Mouse (Mus musculus) forebrain, embryonic 14.5 days (tissue): ENCODE data around the gene Tex101. TPM values are rescaled to one million over a fixed set of nuclear protein-coding genes. Genes with fewer than 3 reads are reported as not detected.

Experiments used
- ATAC-seq: fragments of 200-750 bp; cut with Nextera tagmentation; 2 replicates; pipeline ENCODE4 v1.8.0; 2017; ENCODE audit warnings: mild to moderate bottlenecking, moderate library complexity
- DNase-seq: peaks from one replicate; pipeline ENCODE4 v3.0.0-alpha.2; 2015; ENCODE audit warnings: low spot score
- H3K27ac ChIP-seq: fragments of 300-500 bp; sonication (generic); 2 replicates; pipeline ENCODE4 v1.5.1; 2014; ENCODE audit warnings: low read depth, mild to moderate bottlenecking, control low read depth, low read length, moderate library complexity
- H3K27me3 ChIP-seq: fragments of 300-500 bp; sonication (generic); replicated peaks from 2 replicates; pipeline ENCODE4 v1.6.1; 2014; ENCODE audit warnings: low read length, control low read depth, mixed read lengths; ENCODE audit not compliant: control insufficient read depth, insufficient read depth
- H3K36me3 ChIP-seq: fragments of 300-500 bp; sonication (generic); 2 replicates; pipeline ENCODE4 v1.6.1; 2014; ENCODE audit warnings: low read length, control low read depth; ENCODE audit not compliant: control insufficient read depth, insufficient read depth
- H3K4me1 ChIP-seq: fragments of 300-500 bp; sonication (generic); 2 replicates; pipeline ENCODE4 v1.6.1; 2014; ENCODE audit warnings: antibody characterized with exemption, low read length, control low read depth; ENCODE audit not compliant: control insufficient read depth, insufficient read depth
- H3K4me2 ChIP-seq: fragments of 300-500 bp; sonication (generic); 2 replicates; pipeline ENCODE4 v1.6.1; 2014; ENCODE audit warnings: mild to moderate bottlenecking, control low read depth, low read length
- H3K4me3 ChIP-seq: fragments of 300-500 bp; sonication (generic); 2 replicates; pipeline ENCODE4 v1.5.1; 2014; ENCODE audit warnings: low read depth, low read length, control low read depth
- H3K9ac ChIP-seq: fragments of 300-500 bp; sonication (generic); 2 replicates; pipeline ENCODE4 v1.6.1; 2014; ENCODE audit warnings: mild to moderate bottlenecking, low read length, control low read depth, moderate library complexity
- H3K9me3 ChIP-seq: fragments of 300-500 bp; sonication (generic); replicated peaks from 2 replicates; pipeline ENCODE4 v1.6.1; 2016; ENCODE audit warnings: low read length, control low read depth, mixed read lengths; ENCODE audit not compliant: control insufficient read depth
- WGBS: fragments of 180-500 bp; shearing (Covaris S2); extraction: QIAGEN DNeasy Blood & Tissue Kit; methylation state at CpG from one replicate; pipeline ENCODE4 v1.1.7; 2014; 5-methylcytosine and 5-hydroxymethylcytosine counted together
- polyA plus RNA-seq: library from polyadenylated mRNA; unstranded; fragments of >200 nt; fragmentation: Nextera tagmentation; extraction: Ambion mirVana; gene quantifications from 2 replicates; pipeline ENCODE4 v1.2.1, GENCODE M21; 2014

The Tex101 gene
- polyA plus RNA-seq, 1 experiment from 2014 or later: not detected

DNA sequence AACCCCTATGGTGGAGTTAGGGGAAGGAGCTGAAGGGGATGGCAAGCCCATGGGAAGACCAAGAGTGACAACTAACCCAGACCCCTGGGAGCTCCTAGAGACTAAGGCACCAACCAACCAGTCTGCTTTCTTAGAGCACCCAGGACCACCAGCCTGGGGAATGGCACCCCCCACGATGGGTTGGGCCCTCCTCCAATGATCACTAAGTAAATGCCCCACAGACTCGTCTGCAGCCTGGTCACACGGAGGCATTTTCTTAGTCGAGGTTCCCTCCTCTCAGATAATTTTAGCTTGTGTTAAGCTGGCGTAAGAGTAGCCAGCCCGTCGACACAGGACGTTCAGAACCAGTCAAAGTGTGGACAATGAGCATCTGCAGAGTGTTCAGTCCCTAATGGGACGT, 11.5 kb downstream of the Tex101 start:
- Histone ChIP-seq H3K27ac (no peak overlapping the region), H3K27me3 (no peaks in the 10 kb centered on the region), H3K36me3 (no peaks in the 10 kb centered on the region), H3K9me3 (no peaks in the 10 kb centered on the region), H3K4me2 (no peak overlapping the region), H3K4me1 (no peaks in the 10 kb centered on the region), H3K9ac (no peak overlapping the region), H3K4me3 (no peak overlapping the region)
- DNase-seq (no peak), ATAC-seq (no peak)
- 82% methylated on average over 9 of the region's 9 CpGs for whole genome bisulfite sequencing

- Histone ChIP-seq H3K27me3 (no peaks in the 10 kb centered on the region), H3K4me3 (no peak overlapping the region), H3K36me3 (no peaks in the 10 kb centered on the region), H3K4me2 (no peak overlapping the region), H3K9me3 (no peaks in the 10 kb centered on the region), H3K9ac (no peak overlapping the region), H3K27ac (no peak overlapping the region), H3K4me1 (no peaks in the 10 kb centered on the region)
- no peak for ATAC-seq
- 28% methylated on average over 8 of the region's 8 CpGs for WGBS
- no peak for DNase-seq
Observed at GRCm38 (mm10) chr7:24664301-24664700, 12.2 kb downstream of the Tex101 start.

DNA sequence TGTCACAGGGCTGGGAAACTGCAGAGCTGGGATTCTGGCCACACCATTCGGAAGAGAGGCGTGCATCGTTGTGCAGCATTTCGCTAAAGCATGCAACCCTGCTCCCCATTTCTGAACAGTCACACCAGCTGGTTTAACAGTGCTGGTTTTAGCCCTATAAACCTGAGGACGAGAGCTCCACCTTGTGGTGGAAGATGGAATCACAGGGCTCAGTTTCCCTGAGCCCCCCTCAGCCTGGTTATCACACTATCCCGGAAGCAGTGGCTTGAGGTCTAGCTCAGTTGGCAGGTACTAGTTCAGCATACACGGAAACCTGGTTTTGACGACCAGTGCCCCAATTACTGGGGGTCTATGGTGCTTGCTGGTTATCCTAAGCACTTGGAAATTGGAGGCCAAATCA, 13.9 kb downstream of the Tex101 start:
- Histone ChIP-seq H3K27ac (no peak overlapping the region), H3K4me3 (no peak overlapping the region)
- ATAC-seq: peak; percentile 74

GRCm38 (mm10) chr7:24661118-24661904, 15.2 kb downstream of the Tex101 start:
- 74% methylated on average over 17 of the region's 17 CpGs for WGBS
- Histone ChIP-seq H3K4me2 (no peak overlapping the region), H3K4me1 (no peaks in the 10 kb centered on the region), H3K36me3 (no peaks in the 10 kb centered on the region), H3K9me3 (no peaks in the 10 kb centered on the region), H3K27me3 (no peaks in the 10 kb centered on the region), H3K27ac (no peak overlapping the region), H3K4me3 (no peak overlapping the region), H3K9ac (no peak overlapping the region)
- DNase-seq: no peak
- no peak for ATAC-seq

More for the DNA sequence above, 13.9 kb downstream of the Tex101 start:
- Histone ChIP-seq H3K9me3 (no peaks in the 10 kb centered on the region), H3K36me3 (no peaks in the 10 kb centered on the region), H3K4me2 (no peak overlapping the region), H3K27me3 (no peaks in the 10 kb centered on the region), H3K4me1 (no peaks in the 10 kb centered on the region), H3K9ac (no peak overlapping the region)
- 16% methylated on average over 8 of the region's 8 CpGs for WGBS
- peak; percentile 85 for DNase-seq

DNA sequence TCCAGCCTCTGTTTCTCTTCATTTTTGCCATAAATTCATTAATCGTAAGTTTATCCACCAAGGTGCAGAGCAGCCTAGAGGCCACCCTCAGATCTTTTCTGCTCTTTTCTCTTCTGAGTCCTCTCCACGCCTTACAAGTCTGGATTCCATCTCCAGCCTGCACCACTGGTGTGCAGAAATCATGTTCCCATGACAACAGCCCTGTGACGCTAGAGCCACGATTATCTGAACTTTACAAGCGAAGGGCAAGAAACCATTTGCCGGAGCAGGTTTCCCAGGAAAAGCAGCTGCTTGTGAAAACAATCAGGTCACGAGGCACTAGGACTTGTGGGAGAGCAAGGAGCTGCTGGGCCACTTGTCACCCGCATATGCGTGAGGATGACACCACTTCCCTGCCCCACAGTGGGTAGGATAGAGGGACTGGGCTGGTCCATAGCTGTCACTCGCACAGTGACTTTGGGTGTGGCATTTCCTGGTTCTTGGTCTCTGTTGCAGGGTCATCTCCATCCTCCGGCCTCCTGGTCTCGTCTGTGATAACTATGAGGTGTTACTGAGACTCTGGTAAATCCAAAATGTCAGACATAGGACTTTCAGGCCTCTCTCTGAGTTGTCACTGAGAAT, 16.6 kb downstream of the Tex101 start:
- Histone ChIP-seq H3K27ac (no peak overlapping the region), H3K9ac (no peak overlapping the region), H3K36me3 (no peaks in the 10 kb centered on the region), H3K4me2 (no peak overlapping the region), H3K4me1 (no peaks in the 10 kb centered on the region), H3K9me3 (no peaks in the 10 kb centered on the region), H3K27me3 (no peaks in the 10 kb centered on the region), H3K4me3 (no peak overlapping the region)
- ATAC-seq (no peak), DNase-seq (peak; percentile 11)
- 81% methylated on average over 12 of the region's 12 CpGs for WGBS

GRCm38 (mm10) chr7:24653681-24654080, 22.8 kb downstream of the Tex101 start:
- Histone ChIP-seq H3K9ac (no peak overlapping the region), H3K4me3 (no peak overlapping the region), H3K4me2 (no peak overlapping the region), H3K4me1 (no peaks in the 10 kb centered on the region), H3K36me3 (no peaks in the 10 kb centered on the region), H3K27ac (no peak overlapping the region), H3K9me3 (no peaks in the 10 kb centered on the region), H3K27me3 (no peaks in the 10 kb centered on the region)
- ATAC-seq: no peak
- WGBS: 28% methylated on average over 7 of the region's 7 CpGs
- peak; percentile 46 for DNase-seq

DNA sequence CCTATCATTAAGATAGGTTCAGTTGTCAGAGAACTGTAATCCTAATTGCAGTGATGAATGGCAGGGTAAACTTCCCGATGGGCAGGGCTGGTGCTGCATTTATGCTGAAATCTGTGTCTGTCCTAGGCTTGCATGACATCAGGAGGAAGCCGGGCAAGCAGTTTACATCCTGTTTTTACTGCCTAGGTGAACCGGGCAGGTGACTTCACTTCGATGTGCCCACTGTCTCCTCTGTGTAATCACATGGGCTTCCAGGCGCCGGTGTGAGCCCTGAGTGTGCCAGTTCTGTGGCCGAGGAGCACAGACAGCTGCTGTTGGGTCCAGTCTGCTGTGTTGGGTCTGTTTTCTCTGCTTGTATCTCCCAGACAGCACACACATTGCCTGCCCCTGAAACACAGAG, 30.0 kb downstream of the Tex101 start:
- no peak overlapping the region for H3K27ac ChIP-seq
- 84% methylated on average over 7 of the region's 7 CpGs for WGBS
- no peak overlapping the region for H3K4me2 ChIP-seq
- H3K4me1 ChIP-seq: no peaks in the 10 kb centered on the region
- no peaks in the 10 kb centered on the region for H3K36me3 ChIP-seq
- DNase-seq (no peak), ATAC-seq (no peak)
- H3K27me3 ChIP-seq: no peaks in the 10 kb centered on the region
- H3K9ac ChIP-seq: no peak overlapping the region
- no peak overlapping the region for H3K4me3 ChIP-seq
- H3K9me3 ChIP-seq: no peaks in the 10 kb centered on the region

- Histone ChIP-seq H3K36me3 (no peaks in the 10 kb centered on the region), H3K4me1 (no peaks in the 10 kb centered on the region), H3K27me3 (peaks cover 3% of the 10 kb centered on the region), H3K9me3 (no peaks in the 10 kb centered on the region), H3K9ac (no peak overlapping the region), H3K4me3 (no peak overlapping the region), H3K27ac (no peak overlapping the region), H3K4me2 (no peak overlapping the region)
- no peak for ATAC-seq
- 77% methylated on average over 7 of the region's 7 CpGs for WGBS
- no peak for DNase-seq
Observed at GRCm38 (mm10) chr7:24644996-24645395, 31.5 kb downstream of the Tex101 start.

DNA sequence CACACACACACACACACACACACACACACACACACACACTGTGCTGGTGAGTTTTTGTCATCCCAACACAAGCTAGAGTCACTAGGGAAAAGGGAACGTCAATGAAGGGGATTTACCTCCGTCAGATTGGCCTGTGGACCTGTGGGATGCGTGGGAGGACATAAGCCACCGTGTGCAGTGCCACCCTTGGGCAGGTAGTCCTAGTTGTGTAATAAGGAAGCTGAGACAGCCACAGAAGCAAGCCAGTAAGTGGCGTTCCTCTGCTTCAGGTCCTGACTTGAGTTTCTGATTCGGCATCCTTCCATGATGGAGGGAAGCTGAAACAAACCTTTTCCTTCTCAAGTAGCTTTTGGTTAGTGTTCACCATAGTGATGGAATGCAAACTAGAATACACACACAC, 32.0 kb downstream of the Tex101 start:
- WGBS: 86% methylated on average over 6 of the region's 6 CpGs
- no peak for DNase-seq
- peaks cover 8% of the 10 kb centered on the region for H3K27me3 ChIP-seq
- H3K4me3 ChIP-seq: no peak overlapping the region
- H3K9me3 ChIP-seq: no peaks in the 10 kb centered on the region
- no peak overlapping the region for H3K27ac ChIP-seq
- H3K4me1 ChIP-seq: no peaks in the 10 kb centered on the region
- H3K9ac ChIP-seq: no peak overlapping the region
- ATAC-seq: no peak
- no peak overlapping the region for H3K4me2 ChIP-seq
- no peaks in the 10 kb centered on the region for H3K36me3 ChIP-seq
